Mouse (Mus musculus) right cerebral cortex, postnatal 25 days (tissue): Measurements from ENCODE around the gene Xylt1.

Source experiments
- DNase-seq: peaks from one replicate; pipeline ENCODE4 v3.0.0; 2022

Gene Xylt1

DNA sequence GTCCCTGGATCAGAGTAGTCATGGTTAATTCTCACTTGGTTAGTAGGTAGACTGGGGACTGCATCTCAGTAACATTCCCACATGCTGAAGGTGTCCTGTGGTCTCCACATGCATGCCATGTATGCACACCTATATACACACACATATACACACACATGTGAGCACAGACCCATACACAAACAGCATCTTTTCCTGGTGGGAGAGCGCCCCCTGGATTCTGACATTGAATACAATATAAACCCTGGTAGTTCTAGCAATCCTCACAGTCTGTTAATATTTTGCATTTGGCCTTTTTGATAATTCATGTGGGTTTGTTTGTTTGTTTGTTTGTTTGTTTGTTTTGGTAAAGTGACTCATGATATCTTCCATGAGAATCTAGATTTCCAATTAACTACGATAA lies 242.0 kb downstream of the Xylt1 start:
- DNase-seq = no peak

DNA sequence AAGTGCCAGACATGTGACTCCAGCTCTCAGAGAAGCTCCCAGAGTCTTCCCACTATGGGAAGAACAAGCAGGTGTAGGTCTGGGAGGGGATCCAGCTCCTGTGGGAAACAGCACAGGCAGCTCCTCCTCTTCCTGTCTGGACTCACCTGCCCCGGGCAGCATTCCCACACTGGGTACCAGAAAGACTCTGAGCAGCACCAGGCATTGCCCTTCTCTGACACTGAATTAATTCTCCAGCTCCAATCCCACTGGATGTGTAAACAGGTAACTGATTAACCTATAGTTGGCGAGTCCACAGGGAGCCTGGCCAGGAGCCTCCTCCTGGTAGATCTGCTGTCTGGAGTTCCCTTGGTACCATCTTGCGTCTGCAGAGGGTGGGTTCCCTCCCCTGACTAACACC lies 248.0 kb downstream of the Xylt1 start:
- peak; percentile 39 for DNase-seq

DNA sequence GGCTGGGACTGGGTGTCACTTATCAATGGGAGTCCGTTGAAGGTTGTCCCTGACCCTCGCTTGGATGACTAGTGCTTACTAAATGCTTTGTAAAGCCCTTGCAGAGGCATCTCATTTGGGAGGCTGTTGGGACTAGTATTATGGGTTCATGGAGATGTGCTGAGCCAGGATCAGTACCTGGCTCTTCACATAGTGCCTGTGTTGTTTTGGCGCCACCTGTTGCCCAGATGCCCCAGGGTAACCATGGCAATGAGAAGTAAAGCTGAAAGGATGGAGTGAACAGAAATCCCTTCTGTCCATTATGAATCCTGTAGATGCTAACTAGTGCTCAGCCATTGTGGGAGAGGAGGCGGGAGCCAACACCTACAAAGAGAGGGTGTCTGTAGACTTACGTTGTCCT lies 249.9 kb downstream of the Xylt1 start:
- no peak for DNase-seq

DNA sequence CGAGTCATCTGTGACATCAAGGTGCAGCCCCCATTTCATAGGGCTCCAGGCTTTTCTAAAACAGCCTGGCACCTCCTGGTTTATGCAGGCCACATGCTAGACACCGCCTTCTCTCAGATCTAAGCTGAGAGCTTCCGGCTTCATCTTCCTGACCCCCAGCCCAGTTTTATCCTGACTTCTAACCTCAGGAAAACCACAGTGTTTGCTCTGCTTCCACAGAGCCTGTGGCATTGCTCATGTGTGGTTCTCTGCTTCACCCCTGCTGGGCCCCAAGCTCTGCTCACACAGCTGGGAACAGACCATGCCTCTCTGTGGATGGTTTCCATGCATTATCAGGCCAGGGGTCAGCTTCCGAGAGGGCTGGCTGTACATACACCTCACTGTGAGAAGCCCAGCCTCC lies 254.8 kb downstream of the Xylt1 start:
- DNase-seq = no peak

DNA sequence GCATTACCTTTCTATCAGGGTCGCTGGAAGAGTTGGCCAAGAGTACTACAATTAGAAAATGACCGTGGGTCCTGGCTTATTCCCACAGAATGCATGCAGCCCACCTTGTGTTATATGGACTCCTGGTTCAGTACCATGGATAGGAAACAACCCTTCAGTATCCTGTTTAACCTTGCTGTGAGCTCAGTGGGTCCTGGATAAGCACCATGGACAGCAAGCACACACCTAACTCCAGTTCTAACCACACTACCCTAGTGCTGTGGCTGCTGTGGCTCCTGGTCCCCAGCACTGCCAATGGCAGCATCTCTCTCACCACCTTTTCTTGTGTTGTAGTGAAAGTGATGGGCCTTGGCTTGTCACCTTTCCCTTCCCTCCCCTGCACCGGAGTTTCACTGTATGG lies 255.9 kb downstream of the Xylt1 start:
- DNase-seq = no peak

DNA sequence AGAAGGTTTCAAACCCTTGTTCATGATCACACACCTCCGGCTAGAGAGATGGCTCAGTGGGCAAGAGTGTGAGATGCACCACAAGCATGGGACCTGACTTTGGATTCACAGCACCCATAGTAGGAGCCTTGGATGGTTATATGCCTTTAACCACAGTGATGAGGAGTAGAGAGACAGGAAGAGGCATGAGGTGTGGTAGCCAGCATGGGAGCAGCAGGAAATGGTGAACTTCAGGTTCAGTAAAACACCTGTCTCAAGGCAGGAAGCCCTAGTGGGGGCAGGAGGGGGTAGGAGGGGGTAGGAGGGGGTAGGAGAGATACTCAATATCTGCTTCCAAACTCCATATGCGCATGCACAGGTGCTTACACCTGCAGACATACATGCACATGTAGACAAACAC lies 257.2 kb downstream of the Xylt1 start:
- no peak for DNase-seq

DNA sequence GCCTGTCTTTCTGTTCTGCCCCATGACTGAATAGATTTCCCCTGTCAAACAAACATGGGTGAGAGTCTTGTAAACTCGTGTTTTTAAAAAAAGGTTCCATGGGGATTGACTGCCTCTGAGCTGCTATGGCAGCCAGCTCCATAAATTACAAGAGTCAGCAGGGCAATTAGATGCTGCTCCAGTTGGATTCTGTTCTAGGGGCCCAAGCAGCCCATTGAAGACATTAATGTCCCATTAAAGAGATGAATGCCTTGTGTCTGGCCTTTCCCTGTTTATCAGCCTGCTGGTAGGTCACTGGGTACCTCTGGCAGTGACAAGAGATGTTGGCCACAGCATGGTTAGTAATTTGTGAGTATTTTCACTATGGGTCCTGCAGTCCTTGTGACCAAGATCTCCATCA lies 271.9 kb downstream of the Xylt1 start:
- DNase-seq = no peak

DNA sequence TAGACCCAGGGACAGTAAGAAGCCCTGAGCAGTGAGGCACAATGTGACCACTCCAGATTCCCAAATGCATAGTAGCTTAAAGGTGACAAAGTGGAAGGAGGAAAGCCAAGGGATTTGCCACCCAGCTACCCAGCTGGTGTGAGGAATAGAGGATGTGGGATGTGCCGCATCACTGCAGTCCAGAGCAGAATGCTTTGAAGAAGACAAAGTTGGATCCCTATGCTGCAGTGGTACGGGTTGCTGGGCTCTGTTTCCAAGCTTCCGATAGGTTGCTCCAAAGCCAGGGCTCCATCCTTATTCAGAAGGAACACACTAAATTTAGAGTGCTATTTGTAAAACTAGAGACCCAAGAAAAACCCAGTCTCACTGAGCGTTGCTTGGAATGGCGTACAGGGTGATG lies 275.0 kb downstream of the Xylt1 start:
- DNase-seq = no peak

DNA sequence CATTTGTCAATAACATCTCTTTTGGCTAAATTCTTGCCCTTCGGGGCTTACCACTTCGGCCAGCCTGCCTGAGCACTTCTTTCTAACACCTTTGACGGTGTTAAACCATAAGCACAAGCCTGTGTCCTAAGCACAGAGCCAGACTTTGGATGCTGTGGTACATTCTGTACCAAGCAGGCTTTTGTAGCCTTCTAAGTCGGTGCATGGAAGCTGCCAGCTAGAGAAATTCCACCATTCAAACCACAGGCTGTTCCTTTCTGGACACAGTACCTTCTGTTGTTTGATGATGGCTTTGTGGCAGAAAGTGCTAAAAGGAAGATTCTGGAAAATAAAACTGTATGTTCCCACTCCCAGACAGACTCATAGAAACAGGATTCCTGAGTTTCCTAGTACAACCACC lies 277.4 kb downstream of the Xylt1 start:
- no peak for DNase-seq

DNA sequence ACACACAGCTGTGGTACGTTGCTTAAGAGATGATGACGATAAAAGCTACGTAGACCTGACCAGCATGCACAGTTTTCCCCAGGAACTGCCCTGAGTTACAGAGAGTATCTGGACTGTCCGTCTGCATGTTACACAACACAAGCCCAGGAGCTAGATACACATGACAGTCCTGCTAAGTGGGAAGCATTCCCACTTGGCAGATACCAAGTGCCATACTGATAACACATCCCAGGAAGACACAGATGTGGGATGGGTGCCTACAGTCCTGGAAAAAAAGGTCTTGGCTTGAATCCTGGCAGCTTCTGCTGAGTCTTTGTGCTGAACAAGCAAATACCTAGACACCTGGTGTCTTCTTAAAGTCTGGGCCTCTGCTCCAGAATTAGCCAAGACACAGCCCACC lies 278.0 kb downstream of the Xylt1 start:
- no peak for DNase-seq

DNA sequence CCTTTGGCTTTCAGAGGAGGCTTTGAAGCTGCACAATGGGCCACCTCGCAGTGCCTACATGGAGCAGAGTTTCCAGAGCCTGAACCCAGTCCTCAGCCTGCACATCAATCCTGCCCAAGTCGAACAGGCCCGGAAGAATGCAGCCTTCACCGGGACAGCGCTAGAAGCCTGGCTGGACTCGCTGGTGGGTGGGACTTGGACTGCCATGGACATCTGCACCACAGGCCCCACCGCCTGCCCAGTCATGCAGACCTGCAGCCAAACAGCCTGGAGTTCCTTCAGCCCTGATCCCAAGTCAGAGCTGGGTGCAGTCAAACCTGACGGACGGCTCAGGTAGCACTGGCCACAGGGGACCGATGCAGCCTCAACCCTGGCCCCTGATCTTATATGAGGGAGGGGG lies 286.5 kb downstream of the Xylt1 start:
- DNase-seq = no peak

DNA sequence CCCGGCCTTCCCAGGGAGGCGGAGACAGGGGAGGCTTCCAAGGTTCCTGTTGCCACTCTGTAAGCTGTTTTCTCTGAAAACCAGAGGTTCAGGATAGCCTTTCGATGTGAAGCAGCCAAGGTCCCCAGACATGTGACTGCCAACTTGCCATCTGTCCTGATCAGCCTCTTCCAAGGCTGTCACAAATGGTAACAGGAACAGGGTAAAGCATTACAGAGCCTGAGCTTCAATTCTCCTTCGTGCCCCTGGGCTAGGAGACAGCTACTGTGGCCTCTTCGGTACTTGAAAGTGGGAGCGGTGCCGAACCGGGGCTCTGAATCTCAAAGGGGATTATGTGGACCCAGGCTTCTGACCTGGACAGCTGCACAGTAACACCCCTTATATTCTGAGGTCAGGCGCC lies 287.4 kb downstream of the Xylt1 start:
- DNase-seq = no peak

DNA sequence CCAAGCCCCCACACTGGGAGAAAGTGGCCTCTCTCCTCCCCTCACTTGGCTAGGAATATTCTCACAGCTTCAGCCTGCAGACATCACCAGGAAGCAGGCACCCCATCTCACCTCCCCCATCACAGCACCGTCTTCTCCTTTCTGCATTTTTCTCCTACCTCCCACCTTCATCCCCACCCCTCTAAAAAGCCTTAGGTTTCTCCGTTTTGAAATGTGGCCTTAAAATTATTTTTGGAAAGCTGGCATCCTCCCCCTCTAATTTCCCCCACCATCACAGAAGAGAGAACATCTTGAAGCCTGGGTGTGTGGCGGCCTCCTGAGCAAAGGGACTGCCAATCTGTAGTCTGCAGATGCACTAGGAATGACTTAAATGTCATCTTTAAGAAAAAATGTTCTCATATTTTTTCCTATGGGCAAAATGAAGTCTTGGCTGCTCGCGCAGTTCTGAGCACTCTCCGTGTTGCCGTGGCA lies 291.4 kb downstream of the Xylt1 start:
- DNase-seq = peak; percentile 73

DNA sequence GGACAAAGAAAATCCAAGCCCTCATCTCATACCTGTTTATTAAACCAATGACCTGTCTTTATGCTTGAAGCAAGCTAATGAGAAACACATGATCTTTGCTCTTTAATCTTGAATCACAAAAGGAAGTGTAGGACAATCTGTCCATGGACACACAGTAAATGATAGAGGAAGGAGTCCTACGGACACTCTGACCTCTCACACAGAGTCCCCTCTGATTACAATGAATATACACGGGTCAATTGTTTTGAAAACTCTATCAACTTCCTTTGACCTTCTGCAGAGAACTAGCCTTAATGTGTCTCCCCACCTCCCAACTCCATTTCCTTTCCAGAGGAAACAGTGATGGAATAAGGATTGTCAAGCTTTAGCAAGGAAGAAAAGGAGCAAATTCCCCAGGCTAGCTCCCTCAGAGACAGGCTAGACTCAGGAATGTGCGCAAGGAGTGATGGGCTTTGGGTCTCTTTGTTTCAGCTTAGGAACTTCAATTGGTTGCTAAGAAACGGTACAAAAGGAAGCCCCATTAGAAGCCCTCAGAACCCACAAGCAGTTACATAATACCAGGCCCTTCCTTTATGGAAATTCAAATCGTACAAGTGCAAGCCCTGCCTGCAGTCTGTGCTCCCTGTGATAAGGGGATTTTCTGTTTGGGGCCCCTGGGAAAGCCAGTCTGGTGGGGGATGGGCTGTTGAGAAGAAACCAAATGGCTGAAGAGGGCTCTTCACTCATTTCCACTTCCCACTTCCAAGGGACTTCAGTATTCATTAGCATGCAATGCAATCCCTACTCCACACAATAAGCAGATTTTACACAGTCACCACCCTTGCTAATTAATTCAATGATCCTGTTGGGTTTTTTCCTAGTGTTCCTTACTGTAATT lies 305.6 kb downstream of the Xylt1 start:
- no peak for DNase-seq

DNA sequence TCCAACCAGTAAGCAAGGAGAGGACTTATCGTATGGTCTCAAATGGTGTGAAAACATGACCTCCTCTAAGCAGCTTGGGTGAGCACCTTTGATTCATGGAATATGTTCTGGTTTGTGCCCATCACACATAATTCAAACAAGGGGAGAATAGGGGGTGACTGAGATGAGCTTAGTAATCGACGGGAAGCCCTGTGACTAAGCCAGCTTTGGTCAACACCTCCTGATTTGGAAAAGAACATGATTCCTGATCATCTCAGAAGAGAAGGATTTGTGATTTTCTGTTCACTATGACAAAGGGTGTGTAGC lies 306.2 kb downstream of the Xylt1 start:
- no peak for DNase-seq

DNA sequence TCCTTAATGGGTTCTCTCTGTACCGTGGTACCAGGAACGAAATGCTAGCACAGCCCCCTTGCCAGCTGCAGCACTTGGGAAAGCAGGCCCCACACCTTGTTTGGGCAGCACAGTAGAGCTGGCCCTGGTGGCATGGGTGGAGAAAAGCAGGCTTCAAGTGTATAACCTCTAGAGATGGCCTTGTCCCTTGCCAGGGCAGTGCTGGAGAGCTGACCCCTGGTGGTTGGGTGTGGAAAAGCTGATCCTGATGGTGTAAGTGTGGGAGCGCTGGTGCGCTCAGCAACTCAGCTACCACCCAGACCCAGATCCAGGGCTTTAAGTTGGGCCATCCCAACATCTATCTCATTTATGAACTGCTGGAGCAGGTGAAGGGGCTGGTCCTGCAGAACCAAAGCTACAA lies 314.8 kb downstream of the Xylt1 start:
- DNase-seq = no peak

DNA sequence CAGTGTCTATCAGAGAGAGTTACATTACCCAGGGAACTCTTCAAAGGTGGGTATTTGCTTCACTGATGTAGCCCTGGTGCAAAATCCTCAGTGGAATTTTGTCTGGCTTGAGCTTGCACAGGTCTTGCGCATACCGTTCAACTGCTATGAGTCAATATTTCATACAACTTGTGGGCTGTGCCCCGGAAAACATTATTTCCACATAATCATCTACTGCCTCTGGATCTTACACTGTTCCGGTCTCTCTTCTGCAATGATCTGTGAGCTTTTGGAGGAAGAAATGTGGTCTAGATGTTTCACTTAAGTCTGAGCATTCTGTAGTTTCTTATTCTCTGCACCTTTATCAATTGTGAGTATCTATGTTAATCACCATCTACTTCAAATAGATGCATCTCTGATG lies 316.9 kb downstream of the Xylt1 start:
- DNase-seq = no peak

DNA sequence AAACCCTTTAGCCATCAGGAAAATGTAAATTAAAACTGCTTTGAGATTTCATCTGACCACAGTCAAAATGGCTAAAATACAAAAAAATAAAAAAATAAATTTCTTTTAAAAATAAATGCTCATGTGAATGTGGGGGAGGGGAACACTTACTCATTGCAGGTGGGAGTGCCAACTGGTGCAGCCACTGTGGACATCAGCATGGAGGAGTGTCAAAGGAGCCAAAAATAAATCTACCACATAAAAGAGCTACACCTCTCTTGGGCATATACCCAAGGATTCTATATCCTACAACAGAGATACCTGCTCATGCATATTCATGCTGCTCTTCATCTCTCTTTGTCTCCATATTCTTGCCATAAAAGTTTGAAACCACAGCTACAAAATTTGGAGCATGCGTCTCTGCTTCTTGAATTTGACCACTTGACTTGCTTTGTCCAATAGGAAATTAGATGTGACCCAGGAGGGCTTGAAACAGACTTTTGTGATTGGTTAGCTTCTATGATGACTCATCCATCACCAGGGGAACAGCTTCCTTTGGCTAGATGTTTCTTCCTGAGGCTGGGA lies 317.9 kb downstream of the Xylt1 start:
- DNase-seq = no peak

DNA sequence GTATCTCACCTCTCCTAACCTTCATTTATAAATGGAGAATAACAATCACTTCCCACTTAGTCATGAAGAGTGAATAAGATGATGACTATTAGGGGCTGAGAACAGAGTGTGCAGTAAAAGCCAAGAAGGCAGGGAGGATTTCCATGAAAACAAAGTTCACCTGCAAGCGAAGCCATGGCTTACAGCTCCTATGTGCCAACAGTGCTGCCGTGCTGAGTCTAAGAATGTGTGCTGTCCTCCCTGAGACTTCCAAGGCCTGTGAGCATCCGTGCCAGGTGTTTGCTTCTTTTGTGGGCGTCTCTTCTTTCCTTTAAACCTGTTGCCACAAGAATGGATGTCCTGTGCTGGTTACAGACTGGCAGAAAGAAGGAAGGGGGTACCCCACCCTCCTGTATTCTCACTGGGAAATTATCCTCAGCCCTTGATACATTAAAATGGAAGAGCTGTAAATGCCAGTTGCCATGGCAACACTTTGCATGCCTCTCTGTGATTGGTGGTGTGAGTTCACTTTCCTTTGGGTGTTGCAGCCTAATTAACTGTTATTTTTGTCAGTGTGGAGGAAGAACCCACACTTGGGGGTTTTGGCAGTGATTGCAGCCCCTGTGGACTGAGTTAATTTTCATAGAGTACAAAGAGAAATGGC lies 318.7 kb downstream of the Xylt1 start:
- peak; percentile 68 for DNase-seq

DNA sequence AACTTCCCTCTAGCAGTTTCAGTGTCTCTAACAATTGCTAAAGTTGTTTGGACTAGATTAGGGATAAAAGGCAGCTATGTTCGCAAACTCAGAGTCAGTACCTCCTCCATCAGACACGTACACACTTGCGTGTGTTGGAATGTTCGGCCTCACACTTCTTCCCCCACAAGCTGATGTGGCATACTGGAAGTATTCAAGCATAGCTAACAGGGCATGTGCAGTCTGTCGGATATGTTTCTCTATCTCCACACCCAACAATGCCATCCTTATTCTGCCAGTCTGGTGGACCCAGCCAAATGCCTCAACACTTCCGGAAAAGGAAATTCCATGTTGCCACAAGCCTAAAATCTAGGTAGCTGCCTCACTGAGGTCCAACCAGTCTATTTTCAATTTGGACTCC lies 319.3 kb downstream of the Xylt1 start:
- peak; percentile 38 for DNase-seq

DNA sequence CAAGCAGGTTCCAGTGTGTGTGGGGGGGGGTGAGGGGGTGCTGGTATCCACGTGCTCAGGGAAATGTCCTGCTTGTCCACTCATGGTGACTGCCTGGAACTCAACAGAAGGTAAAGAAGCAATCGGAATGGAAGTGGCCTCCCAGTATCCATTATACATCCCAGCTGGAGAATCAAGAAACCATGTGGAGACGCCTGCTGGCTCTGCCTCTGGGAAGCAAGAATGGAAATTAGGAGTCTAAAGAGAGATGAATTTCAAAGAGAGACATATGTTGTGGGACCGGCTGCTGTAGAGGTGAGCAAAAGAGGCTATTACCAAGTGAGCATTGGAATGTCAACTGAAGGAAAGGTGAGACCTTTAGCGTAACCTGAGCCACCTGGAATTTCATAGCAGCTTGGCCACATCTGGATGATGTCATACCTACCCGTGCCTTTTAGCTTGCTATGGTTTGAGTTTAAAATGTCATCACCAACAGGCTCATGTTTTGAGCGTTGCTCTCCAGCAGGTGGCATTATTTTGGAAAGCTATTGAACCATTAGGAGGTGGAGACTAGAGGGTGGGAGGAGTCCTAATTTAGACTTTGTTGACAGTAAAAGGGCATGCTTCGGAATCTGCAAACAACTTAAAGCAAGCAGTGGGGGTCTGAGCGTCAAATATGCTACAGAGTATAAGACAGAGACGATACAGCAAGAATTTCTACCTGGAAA lies 329.3 kb downstream of the Xylt1 start:
- DNase-seq = peak; percentile 15

DNA sequence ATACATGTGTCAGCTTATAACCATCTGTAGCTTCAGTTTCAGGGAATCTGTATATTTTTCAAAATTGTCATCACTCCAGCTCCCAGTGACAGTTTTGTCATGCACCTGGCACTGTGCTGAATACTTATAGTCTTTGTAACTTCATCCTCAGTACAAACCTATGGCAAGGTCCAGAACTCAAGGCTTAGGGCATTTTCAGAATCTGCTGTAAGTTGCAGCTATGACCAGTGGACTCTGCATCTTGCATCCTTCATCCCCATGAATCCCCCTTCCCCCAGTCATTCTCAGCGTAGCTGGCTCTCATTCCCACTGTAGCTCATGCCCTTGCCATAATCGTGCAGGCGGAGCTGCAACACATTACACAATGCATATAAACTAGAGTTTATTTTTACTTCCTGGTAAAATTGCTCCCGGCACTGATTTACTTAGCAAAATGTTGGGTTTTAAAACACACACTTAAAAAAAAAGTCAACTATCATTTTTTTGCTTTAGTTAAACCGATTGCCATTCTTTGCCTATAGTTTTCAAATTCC lies 336.2 kb downstream of the Xylt1 start:
- DNase-seq = no peak

DNA sequence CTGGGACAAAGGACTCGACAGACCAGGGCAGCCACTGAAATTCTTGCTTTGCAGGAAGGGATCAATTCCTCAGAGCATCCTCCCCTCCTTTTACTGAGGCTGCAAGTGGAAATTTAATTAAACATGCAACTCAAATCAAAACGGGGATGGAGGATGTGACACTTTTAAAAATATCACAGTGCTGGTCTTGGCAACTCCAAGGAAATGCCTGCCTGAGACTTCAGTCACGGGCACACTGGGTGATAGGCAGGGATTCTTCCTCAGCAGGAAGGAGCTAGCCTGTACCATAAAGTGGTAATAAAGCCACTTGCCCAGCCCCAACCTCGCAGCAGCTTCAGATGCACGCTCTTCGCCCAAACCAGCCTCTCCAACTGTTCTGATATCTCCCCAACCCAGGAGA lies 339.6 kb downstream of the Xylt1 start:
- DNase-seq = no peak
